Mouse (Mus musculus) forebrain, embryonic 11.5 days (tissue): ENCODE measurements around the gene Rbm39. TPM values are rescaled to one million over a fixed set of nuclear protein-coding genes. Genes with fewer than 3 reads are reported as not detected.

Source experiments
- ATAC-seq: fragments of 200-750 bp; cut with Nextera tagmentation; replicated peaks from 2 replicates; pipeline ENCODE4 v1.8.0; 2017; ENCODE audit warnings: moderate TSS enrichment; ENCODE audit not compliant: low FRiP score
- DNase-seq: peaks from one replicate; pipeline ENCODE4 v3.0.0-alpha.2; 2017; ENCODE audit warnings: low spot score
- H3K27ac ChIP-seq: fragments of 300-500 bp; sonication (generic); 2 replicates; pipeline ENCODE4 v1.5.1; 2014; ENCODE audit warnings: low read depth, low read length
- H3K27me3 ChIP-seq: fragments of 300-500 bp; sonication (generic); 2 replicates; pipeline ENCODE4 v1.6.1; 2014; ENCODE audit warnings: mild to moderate bottlenecking, low read length, mixed read lengths; ENCODE audit not compliant: control insufficient read depth, insufficient read depth
- H3K36me3 ChIP-seq: fragments of 300-500 bp; sonication (generic); 2 replicates; pipeline ENCODE4 v1.6.1; 2014; ENCODE audit warnings: mild to moderate bottlenecking, low read length, moderate library complexity, mixed read lengths; ENCODE audit not compliant: control insufficient read depth, insufficient read depth
- H3K4me1 ChIP-seq: fragments of 300-500 bp; sonication (generic); replicated peaks from 2 replicates; pipeline ENCODE4 v1.6.1; 2014; ENCODE audit warnings: low read length, mixed read lengths; ENCODE audit not compliant: control insufficient read depth, insufficient read depth
- H3K4me2 ChIP-seq: fragments of 300-500 bp; sonication (generic); 2 replicates; pipeline ENCODE4 v1.6.1; 2014; ENCODE audit warnings: low read depth, mild to moderate bottlenecking, low read length, moderate library complexity, mixed read lengths; ENCODE audit not compliant: severe bottlenecking
- H3K4me3 ChIP-seq: fragments of 300-500 bp; sonication (generic); 2 replicates; pipeline ENCODE4 v1.5.1; 2014; ENCODE audit warnings: low read depth, low read length
- H3K9ac ChIP-seq: fragments of 300-500 bp; sonication (generic); 2 replicates; pipeline ENCODE4 v1.6.1; 2014; ENCODE audit warnings: low read length
- H3K9me3 ChIP-seq: fragments of 300-500 bp; sonication (generic); 2 replicates; pipeline ENCODE4 v1.6.1; 2016; ENCODE audit warnings: low read length, mixed read lengths; ENCODE audit not compliant: control insufficient read depth
- WGBS: fragments of 180-500 bp; shearing (Covaris S2); extraction: QIAGEN DNeasy Blood & Tissue Kit; methylation state at CpG from one replicate; pipeline ENCODE4 v1.1.7; 2014; 5-methylcytosine and 5-hydroxymethylcytosine counted together
- polyA plus RNA-seq: library from polyadenylated mRNA; unstranded; fragments of >200 nt; fragmentation: Nextera tagmentation; extraction: Ambion mirVana; gene quantifications from 2 replicates; pipeline ENCODE4 v1.2.1, GENCODE M21; 2014

Gene Rbm39
- polyA plus RNA-seq, 1 experiment from 2014 or later: 681 TPM

GRCm38 (mm10) chr2:156201486-156201885, 21.4 kb upstream of the Rbm39 start:
- H3K27ac ChIP-seq: no peak overlapping the region
- ATAC-seq (no peak), DNase-seq (no peak)
- 92% methylated on average over 4 of the region's 4 CpGs for WGBS
- no peaks in the 10 kb centered on the region for H3K9me3 ChIP-seq
- H3K4me2 ChIP-seq: no peak overlapping the region
- H3K4me1 ChIP-seq: peaks cover 4% of the 10 kb centered on the region; the same call in 1 of the 2 replicates
- no peaks in the 10 kb centered on the region for H3K27me3 ChIP-seq
- no peak overlapping the region for H3K9ac ChIP-seq
- H3K36me3 ChIP-seq: no peaks in the 10 kb centered on the region
- no peak overlapping the region for H3K4me3 ChIP-seq

DNA sequence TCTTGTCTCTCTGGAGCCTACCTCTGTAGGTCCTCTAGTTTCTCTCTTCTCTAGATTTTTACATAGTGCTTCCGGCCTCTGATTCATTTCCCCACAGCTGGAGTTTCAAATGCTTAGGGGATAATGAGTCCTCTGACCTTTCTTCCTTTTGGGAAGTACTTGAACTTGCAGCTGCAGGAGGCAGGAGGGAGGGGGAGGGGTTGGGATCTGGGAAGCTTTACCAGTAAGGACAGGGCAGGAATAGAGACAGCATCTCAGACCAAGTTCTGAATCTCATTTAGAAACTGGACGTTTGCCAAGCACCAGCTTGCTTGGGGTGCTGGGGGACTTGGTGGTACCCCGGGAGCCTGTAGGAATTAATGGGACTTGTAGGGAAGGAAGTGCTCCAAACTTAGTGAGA, 19.9 kb upstream of the Rbm39 start:
- H3K27me3 ChIP-seq: no peaks in the 10 kb centered on the region
- no peak overlapping the region for H3K9ac ChIP-seq
- H3K9me3 ChIP-seq: no peaks in the 10 kb centered on the region
- no peak overlapping the region for H3K4me2 ChIP-seq
- ATAC-seq (no peak), DNase-seq (no peak)
- 70% methylated on average over 3 of the region's 3 CpGs for WGBS
- peaks cover 4% of the 10 kb centered on the region; the same call in 1 of the 2 replicates for H3K4me1 ChIP-seq
- H3K36me3 ChIP-seq: no peaks in the 10 kb centered on the region
- no peak overlapping the region for H3K27ac ChIP-seq
- H3K4me3 ChIP-seq: no peak overlapping the region

DNA sequence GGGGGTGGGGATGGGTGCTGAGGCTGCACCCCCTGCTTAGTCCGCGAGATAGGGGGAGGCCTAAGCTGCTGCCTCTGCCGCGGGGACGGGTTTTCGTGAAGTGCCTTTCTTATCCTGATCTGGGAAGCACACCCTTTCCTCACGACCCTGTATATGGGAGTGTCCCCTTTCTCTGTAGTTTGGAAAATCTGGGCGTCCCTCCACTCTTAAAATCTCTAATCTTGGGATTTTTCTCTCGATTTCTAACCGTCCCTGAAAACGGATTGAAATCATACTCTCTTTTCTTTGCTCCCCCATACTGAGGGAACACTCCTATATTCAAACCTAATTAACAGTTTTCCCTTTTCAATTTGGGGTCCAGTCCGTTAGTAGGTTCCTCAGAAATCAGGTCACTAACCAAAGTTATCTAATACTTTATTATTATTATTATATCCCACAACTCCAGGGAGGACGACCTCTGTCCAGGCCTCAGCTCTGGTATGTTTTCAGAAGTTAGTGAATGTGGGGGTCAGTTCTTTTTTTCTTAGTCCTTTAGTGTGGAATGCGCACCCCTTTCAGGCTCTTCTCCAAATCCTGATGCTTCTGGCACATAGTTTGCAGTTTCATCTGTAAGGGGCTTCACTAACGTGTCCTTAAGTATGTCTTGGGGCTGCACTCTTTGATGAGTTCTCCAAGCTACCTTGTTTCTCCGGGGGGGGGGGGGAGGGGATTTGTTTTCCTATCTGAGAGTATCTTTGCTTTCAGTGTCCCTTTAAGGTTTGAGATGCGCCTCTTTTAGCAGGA, 17.3 kb upstream of the Rbm39 start:
- 8% methylated on average over 17 of the region's 17 CpGs for WGBS
- H3K9ac ChIP-seq: peak overlapping the region; percentile 87
- no peaks in the 10 kb centered on the region for H3K36me3 ChIP-seq
- ATAC-seq (no peak), DNase-seq (no peak)
- H3K4me2 ChIP-seq: peak overlapping the region; percentile 76
- no peaks in the 10 kb centered on the region for H3K9me3 ChIP-seq
- H3K4me3 ChIP-seq: peak overlapping the region; percentile 68
- H3K27ac ChIP-seq: peak overlapping the region; percentile 93
- H3K4me1 ChIP-seq: peaks cover 4% of the 10 kb centered on the region; the same call in 1 of the 2 replicates
- H3K27me3 ChIP-seq: no peaks in the 10 kb centered on the region

- WGBS: under 1% methylated on average over 80 of the region's 88 CpGs
- peak; percentile 98 for ATAC-seq
- Histone ChIP-seq H3K36me3 (no peaks in the 10 kb centered on the region), H3K9ac (peak within 1 kb of the TSS; percentile 87), H3K27me3 (no peaks in the 10 kb centered on the region), H3K4me3 (peak within 1 kb of the TSS; percentile 68), H3K4me1 (peaks cover 4% of the 10 kb centered on the region; the same call in 1 of the 2 replicates), H3K27ac (peak within 1 kb of the TSS; percentile 93), H3K4me2 (peak within 1 kb of the TSS; percentile 76), H3K9me3 (no peaks in the 10 kb centered on the region)
- peak; percentile 100 for DNase-seq
Observed at GRCm38 (mm10) chr2:156196302-156197128, 16.5 kb upstream of the Rbm39 start, which contains the start of gene Phf20. TSS of gene Phf20 (plus strand) at chr2:156196466.

- Histone ChIP-seq H3K27ac (no peak overlapping the region), H3K36me3 (no peaks in the 10 kb centered on the region), H3K9ac (no peak overlapping the region), H3K27me3 (no peaks in the 10 kb centered on the region), H3K9me3 (no peaks in the 10 kb centered on the region), H3K4me2 (no peak overlapping the region), H3K4me3 (no peak overlapping the region), H3K4me1 (peaks cover 3% of the 10 kb centered on the region; the same call in 1 of the 2 replicates)
- ATAC-seq: no peak
- DNase-seq: no peak
Observed at GRCm38 (mm10) chr2:156194571-156194970, 14.5 kb upstream of the Rbm39 start.

DNA sequence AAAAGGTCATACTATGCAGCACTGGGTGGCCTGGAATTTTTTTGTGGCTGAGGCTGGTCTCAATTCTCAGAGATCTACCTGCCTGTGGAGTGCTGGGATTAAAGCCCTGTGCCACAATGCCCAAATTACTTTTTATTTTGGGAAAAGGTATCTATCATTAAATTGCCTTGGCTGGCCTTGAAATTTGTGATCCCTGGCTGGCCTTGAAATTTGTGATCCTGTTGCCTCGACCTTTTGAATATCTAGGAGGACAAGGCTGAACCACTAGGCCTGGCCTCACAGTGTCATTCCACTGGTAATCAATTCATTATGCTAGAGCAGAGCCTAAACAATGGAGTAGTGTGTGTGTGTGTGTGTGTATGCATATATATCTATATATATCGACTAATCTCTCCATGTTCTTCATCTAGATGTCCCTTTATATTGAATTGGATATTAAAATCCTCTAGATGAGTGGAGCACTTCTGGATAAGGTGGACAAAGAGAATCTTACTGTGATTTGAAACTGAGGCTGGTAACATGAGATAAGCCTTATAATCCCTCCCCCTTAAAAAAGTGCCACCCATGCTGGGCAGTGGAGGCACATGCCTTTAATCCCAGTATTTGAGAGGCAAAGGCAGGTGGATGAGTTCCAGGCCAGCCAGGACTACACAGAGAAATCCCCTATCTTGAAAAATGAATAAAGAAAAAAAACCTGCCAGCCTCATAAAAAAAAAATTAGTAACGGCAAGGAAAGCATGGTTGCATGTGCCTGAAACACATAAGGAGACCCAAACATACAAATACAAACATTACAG, 13.2 kb upstream of the Rbm39 start:
- DNase-seq: no peak
- H3K9me3 ChIP-seq: no peaks in the 10 kb centered on the region
- no peaks in the 10 kb centered on the region for H3K36me3 ChIP-seq
- H3K4me1 ChIP-seq: no peaks in the 10 kb centered on the region; the same call in 1 of the 2 replicates
- H3K27me3 ChIP-seq: no peaks in the 10 kb centered on the region
- 79% methylated on average over 3 of the region's 3 CpGs for WGBS
- H3K4me2 ChIP-seq: no peak overlapping the region
- H3K9ac ChIP-seq: no peak overlapping the region
- no peak for ATAC-seq
- H3K27ac ChIP-seq: no peak overlapping the region
- H3K4me3 ChIP-seq: no peak overlapping the region

DNA sequence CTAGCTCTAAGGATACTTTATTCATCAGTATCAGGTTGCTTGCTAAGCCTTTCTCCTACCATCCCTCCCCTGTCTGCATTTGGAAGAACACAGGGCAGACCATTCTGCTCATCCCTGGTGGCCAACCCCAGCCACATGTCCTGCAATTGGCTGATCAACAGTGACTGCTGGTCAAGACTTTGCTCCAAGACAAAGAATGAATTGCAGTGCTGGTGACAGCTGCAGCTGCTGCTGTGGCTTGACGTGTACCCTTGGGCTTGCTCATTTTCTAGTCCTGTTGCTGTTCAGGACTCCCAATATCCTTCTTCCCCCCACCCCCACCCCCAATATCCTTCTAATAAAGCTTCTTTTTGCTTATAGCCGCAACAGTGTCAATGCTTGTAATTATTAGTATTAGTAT, 12.0 kb upstream of the Rbm39 start:
- WGBS: 82% methylated on average over 2 of the region's 2 CpGs
- no peak overlapping the region for H3K27ac ChIP-seq
- H3K27me3 ChIP-seq: no peaks in the 10 kb centered on the region
- no peak overlapping the region for H3K9ac ChIP-seq
- DNase-seq (no peak), ATAC-seq (no peak)
- H3K9me3 ChIP-seq: no peaks in the 10 kb centered on the region
- H3K4me3 ChIP-seq: no peak overlapping the region
- H3K36me3 ChIP-seq: no peaks in the 10 kb centered on the region
- no peaks in the 10 kb centered on the region; the same call in 1 of the 2 replicates for H3K4me1 ChIP-seq
- no peak overlapping the region for H3K4me2 ChIP-seq

DNA sequence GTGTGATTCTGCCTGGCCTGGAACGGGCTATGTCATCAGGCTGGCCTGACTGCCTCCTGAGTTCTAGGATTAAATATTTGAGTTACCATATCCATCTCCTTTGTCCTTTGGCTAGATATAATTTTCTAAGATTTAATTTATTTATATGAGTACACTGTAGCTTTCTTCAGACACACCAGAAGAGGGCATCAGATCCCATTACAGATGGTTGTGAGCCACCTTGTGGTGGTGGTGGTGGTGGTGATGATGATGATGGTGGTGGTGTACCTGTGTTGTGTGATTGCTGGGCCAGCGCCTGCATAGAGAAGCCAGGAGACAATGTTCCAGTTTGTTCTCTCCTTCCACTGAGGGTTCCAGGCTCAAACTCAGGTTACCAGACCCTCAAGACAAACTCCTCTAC, 11.5 kb upstream of the Rbm39 start:
- Histone ChIP-seq H3K27me3 (no peaks in the 10 kb centered on the region), H3K4me2 (no peak overlapping the region), H3K9me3 (no peaks in the 10 kb centered on the region), H3K36me3 (no peaks in the 10 kb centered on the region), H3K4me3 (no peak overlapping the region), H3K27ac (no peak overlapping the region), H3K9ac (no peak overlapping the region), H3K4me1 (no peaks in the 10 kb centered on the region; the same call in 1 of the 2 replicates)
- DNase-seq: no peak
- ATAC-seq: no peak
- WGBS: 94% methylated on average over 2 of the region's 2 CpGs
